Mouse (Mus musculus): ENCODE measurements around the gene Efnb2. TPM values are rescaled to one million over a fixed set of nuclear protein-coding genes. Genes with fewer than 3 reads are reported as not detected.

Gene Efnb2
- polyA plus RNA-seq, 1 experiment from 2014 or later, result 18.5 TPM

GRCm38 (mm10) chr8:8622476-8622875, 38.6 kb downstream of the Efnb2 start:
- Histone ChIP-seq H3K27me3 (ENCODE audit: control insufficient read depth, insufficient read depth, low read length) (no peaks in the 10 kb centered on the region), H3K4me2 (no peak overlapping the region), H3K9me3 (replicated peaks; ENCODE audit: control insufficient read depth, low read length) (no peaks in the 10 kb centered on the region), H3K4me1 (ENCODE audit: control insufficient read depth, insufficient read depth, low read length) (peaks cover 15% of the 10 kb centered on the region), H3K27ac (ENCODE audit: low read depth, low read length) (no peak overlapping the region), H3K9ac (ENCODE audit: low read depth, low read length) (no peak overlapping the region), H3K36me3 (ENCODE audit: control insufficient read depth, insufficient read depth, low read length) (peaks cover 14% of the 10 kb centered on the region), H3K4me3 (ENCODE audit: low read depth, low read length) (no peak overlapping the region)
- no peak for ATAC-seq (replicated peaks; ENCODE audit: insufficient number of reproducible peaks, low FRiP score, low TSS enrichment)
- 88% methylated on average over 3 of the region's 3 CpGs for WGBS (ENCODE audit: insufficient replicate concordance)

DNA sequence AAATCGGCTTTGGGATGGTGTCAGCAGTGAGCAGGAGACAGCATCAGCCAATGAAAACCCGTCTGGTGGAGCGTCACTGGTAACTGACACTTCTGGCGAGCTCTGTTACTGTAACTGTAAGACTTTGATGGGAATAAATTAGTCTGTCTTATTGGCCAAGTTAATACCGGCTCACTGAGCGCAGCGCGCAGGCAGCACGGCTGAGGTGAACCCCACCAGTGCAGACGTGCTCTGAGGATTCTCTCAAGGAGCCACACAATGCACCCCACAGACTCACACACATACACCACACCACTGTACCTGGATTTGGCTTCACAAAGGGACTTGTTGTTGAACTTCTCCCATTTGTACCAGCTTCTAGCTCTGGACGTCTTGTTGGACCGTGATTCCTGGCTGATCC, 39.0 kb downstream of the Efnb2 start:
- Histone ChIP-seq H3K4me3 (ENCODE audit: low read depth, low read length) (no peak overlapping the region), H3K27me3 (ENCODE audit: control insufficient read depth, insufficient read depth, low read length) (no peaks in the 10 kb centered on the region), H3K9me3 (replicated peaks; ENCODE audit: control insufficient read depth, low read length) (no peaks in the 10 kb centered on the region), H3K36me3 (ENCODE audit: control insufficient read depth, insufficient read depth, low read length) (peaks cover 14% of the 10 kb centered on the region), H3K4me2 (no peak overlapping the region), H3K9ac (ENCODE audit: low read depth, low read length) (no peak overlapping the region), H3K4me1 (ENCODE audit: control insufficient read depth, insufficient read depth, low read length) (peaks cover 15% of the 10 kb centered on the region), H3K27ac (ENCODE audit: low read depth, low read length) (no peak overlapping the region)
- WGBS (ENCODE audit: insufficient replicate concordance), result 92% methylated on average over 12 of the region's 12 CpGs
- no peak for ATAC-seq (replicated peaks; ENCODE audit: insufficient number of reproducible peaks, low FRiP score, low TSS enrichment)

DNA sequence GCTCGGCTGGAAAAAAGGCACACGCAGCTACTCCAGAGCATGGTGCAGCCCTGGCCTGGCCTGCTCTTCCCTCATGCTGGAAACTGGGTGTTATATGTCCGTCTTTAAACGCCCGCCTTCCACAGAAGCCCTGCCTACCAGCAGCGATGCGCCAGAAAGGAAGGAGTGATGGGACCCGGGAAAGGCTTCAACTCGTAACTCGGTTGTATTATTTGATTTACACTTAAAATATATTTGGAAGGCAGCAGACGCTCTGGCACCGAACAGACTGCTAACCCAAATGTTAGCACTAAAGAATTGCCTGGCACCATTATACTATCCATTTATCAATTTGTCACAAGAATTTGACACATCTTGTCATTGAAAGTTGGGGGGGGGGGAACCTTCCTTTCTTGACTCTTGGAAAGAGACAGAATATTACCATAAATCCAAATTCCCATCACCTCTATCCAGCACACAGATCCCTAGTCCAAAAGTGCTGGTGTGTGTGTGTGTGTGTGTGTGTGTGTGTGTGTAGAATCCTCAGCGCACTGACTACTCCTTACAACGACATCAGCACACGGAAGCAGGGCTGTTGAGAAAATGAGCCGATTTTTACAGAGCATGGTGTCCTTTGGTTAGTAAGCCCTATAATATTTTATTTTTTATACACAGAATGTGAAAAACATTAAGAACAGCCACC, 39.7 kb downstream of the Efnb2 start:
- peaks cover 15% of the 10 kb centered on the region for H3K4me1 ChIP-seq (ENCODE audit: control insufficient read depth, insufficient read depth, low read length)
- ATAC-seq (replicated peaks; ENCODE audit: insufficient number of reproducible peaks, low FRiP score, low TSS enrichment), result no peak
- no peaks in the 10 kb centered on the region for H3K9me3 ChIP-seq (replicated peaks; ENCODE audit: control insufficient read depth, low read length)
- H3K27ac ChIP-seq (ENCODE audit: low read depth, low read length), result no peak overlapping the region
- peaks cover 14% of the 10 kb centered on the region for H3K36me3 ChIP-seq (ENCODE audit: control insufficient read depth, insufficient read depth, low read length)
- no peak overlapping the region for H3K4me2 ChIP-seq
- H3K27me3 ChIP-seq (ENCODE audit: control insufficient read depth, insufficient read depth, low read length), result no peaks in the 10 kb centered on the region
- 89% methylated on average over 16 of the region's 16 CpGs for WGBS (ENCODE audit: insufficient replicate concordance)
- no peak overlapping the region for H3K4me3 ChIP-seq (ENCODE audit: low read depth, low read length)
- H3K9ac ChIP-seq (ENCODE audit: low read depth, low read length), result no peak overlapping the region

DNA sequence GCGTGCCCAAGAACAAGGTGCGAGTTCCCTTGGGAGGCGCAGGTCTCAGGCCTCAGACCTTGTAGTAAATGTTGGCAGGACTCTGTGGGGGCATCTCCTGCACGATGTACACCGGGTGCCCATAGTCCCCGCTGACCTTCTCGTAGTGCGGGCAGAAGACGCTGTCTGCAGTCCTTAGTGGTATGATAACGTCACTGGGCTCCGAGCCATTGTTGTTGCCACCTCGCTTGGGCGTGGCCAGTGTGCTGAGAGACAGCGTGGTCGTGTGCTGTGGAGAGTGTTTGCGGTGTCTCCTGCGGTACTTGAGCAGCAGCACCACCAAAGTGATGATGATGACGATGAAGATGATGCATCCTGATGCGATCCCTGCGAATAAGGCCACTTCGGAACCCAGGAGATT, 40.5 kb downstream of the Efnb2 start:
- Histone ChIP-seq H3K9ac (ENCODE audit: low read depth, low read length) (no peak overlapping the region), H3K9me3 (replicated peaks; ENCODE audit: control insufficient read depth, low read length) (no peaks in the 10 kb centered on the region), H3K4me2 (no peak overlapping the region), H3K4me3 (ENCODE audit: low read depth, low read length) (no peak overlapping the region), H3K36me3 (ENCODE audit: control insufficient read depth, insufficient read depth, low read length) (peaks cover 14% of the 10 kb centered on the region), H3K27me3 (ENCODE audit: control insufficient read depth, insufficient read depth, low read length) (no peaks in the 10 kb centered on the region), H3K4me1 (ENCODE audit: control insufficient read depth, insufficient read depth, low read length) (peaks cover 15% of the 10 kb centered on the region), H3K27ac (ENCODE audit: low read depth, low read length) (no peak overlapping the region)
- WGBS (ENCODE audit: insufficient replicate concordance), result 83% methylated on average over 21 of the region's 21 CpGs
- no peak for ATAC-seq (replicated peaks; ENCODE audit: insufficient number of reproducible peaks, low FRiP score, low TSS enrichment)

DNA sequence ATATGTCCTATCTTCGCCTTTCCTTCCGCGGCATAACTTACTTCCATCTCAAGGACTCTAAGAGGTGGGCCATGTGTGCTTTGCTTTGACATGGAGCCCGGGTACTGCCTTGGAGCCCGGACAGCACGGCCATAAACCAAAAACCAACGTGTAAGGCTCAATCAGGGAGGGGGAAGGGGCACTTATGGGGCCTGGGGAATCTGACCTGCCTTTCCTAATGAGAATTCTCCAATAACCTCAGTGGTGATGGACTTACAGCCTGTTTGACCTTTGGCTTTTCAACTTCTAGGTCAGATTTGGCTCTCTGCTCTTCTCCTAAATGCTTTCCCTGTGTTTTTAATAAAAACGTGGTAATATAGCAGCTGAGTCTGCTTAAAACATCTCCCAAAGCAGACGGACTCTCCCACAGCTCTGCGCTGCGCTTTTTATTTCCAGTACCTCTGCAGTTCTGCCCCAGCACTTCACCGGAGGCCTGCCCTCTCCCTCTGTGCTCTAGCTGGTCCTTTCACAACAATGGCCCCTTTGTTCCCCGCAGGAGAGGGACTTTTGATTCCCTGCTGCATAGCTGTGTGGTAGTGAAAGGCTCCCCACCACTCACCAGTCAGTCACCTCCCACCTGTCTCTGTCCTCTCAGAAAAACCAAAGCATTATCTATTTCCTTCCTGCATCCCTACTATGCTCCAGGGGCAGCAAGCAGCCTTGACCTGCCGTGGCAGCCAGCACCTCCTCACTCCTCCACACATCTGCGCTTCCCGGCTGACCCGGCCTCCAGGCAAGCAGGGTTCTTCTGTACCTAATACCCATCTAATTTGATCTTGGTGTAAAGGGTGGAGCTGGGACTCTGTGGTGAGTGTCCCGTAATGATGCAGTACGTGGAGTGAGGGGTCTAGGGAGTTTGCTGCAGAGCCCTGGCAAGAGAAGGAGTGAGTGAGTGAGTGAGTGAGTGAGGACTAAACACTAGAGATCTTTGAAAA, 41.5 kb downstream of the Efnb2 start:
- peaks cover 14% of the 10 kb centered on the region for H3K36me3 ChIP-seq (ENCODE audit: control insufficient read depth, insufficient read depth, low read length)
- no peak overlapping the region for H3K9ac ChIP-seq (ENCODE audit: low read depth, low read length)
- no peak overlapping the region; the same call in 1 of the 2 replicates for H3K27ac ChIP-seq (ENCODE audit: low read depth, low read length)
- 62% methylated on average over 19 of the region's 19 CpGs for WGBS (ENCODE audit: insufficient replicate concordance)
- no peak overlapping the region for H3K4me2 ChIP-seq
- H3K4me1 ChIP-seq (ENCODE audit: control insufficient read depth, insufficient read depth, low read length), result peaks cover 14% of the 10 kb centered on the region
- H3K9me3 ChIP-seq (replicated peaks; ENCODE audit: control insufficient read depth, low read length), result no peaks in the 10 kb centered on the region
- H3K27me3 ChIP-seq (ENCODE audit: control insufficient read depth, insufficient read depth, low read length), result no peaks in the 10 kb centered on the region
- no peak overlapping the region for H3K4me3 ChIP-seq (ENCODE audit: low read depth, low read length)
- 0 out of 2 replicates have a peak, but pooled peaks have one; percentile 18 for ATAC-seq (replicated peaks; ENCODE audit: insufficient number of reproducible peaks, low FRiP score, low TSS enrichment)

DNA sequence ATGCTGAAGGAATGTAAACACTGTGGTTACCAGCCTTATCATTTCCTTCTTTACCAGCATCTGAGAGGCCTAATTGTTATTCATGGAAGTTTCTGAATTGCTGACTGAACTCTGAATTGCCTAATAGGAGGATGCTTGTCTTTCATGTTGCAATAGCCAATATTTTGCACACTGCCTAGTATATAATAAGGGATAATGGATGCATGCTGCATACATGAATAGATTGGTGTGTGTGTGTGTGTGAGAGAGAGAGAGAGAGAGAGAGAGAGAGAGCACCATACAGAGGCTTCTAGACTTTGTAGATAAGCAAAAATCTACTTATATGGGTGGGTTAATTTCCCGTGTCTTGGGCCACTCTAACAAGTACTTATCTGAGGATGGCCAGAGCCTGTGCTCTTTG, 47.2 kb downstream of the Efnb2 start:
- Histone ChIP-seq H3K4me3 (ENCODE audit: low read depth, low read length) (no peak overlapping the region), H3K4me2 (no peak overlapping the region), H3K27me3 (ENCODE audit: control insufficient read depth, insufficient read depth, low read length) (no peaks in the 10 kb centered on the region), H3K4me1 (ENCODE audit: control insufficient read depth, insufficient read depth, low read length) (no peaks in the 10 kb centered on the region), H3K36me3 (ENCODE audit: control insufficient read depth, insufficient read depth, low read length) (0 out of 2 replicates have a peak, but pooled peaks cover under 1% of the 10 kb centered on the region), H3K9ac (ENCODE audit: low read depth, low read length) (no peak overlapping the region), H3K27ac (ENCODE audit: low read depth, low read length) (no peak overlapping the region), H3K9me3 (replicated peaks; ENCODE audit: control insufficient read depth, low read length) (no peaks in the 10 kb centered on the region)
- WGBS (ENCODE audit: insufficient replicate concordance), result 38% methylated on average over 1 of the region's 1 CpGs
- no peak for ATAC-seq (replicated peaks; ENCODE audit: insufficient number of reproducible peaks, low FRiP score, low TSS enrichment)

GRCm38 (mm10) chr8:8611928-8612327, 49.1 kb downstream of the Efnb2 start:
- Histone ChIP-seq H3K4me3 (ENCODE audit: low read depth, low read length) (no peak overlapping the region), H3K4me1 (ENCODE audit: control insufficient read depth, insufficient read depth, low read length) (no peaks in the 10 kb centered on the region), H3K9me3 (replicated peaks; ENCODE audit: control insufficient read depth, low read length) (no peaks in the 10 kb centered on the region), H3K9ac (ENCODE audit: low read depth, low read length) (no peak overlapping the region), H3K27me3 (ENCODE audit: control insufficient read depth, insufficient read depth, low read length) (no peaks in the 10 kb centered on the region), H3K4me2 (no peak overlapping the region), H3K27ac (ENCODE audit: low read depth, low read length) (no peak overlapping the region), H3K36me3 (ENCODE audit: control insufficient read depth, insufficient read depth, low read length) (no peaks in the 10 kb centered on the region)
- no peak for ATAC-seq (replicated peaks; ENCODE audit: insufficient number of reproducible peaks, low FRiP score, low TSS enrichment)
- 67% methylated on average over 4 of the region's 4 CpGs for WGBS (ENCODE audit: insufficient replicate concordance)

DNA sequence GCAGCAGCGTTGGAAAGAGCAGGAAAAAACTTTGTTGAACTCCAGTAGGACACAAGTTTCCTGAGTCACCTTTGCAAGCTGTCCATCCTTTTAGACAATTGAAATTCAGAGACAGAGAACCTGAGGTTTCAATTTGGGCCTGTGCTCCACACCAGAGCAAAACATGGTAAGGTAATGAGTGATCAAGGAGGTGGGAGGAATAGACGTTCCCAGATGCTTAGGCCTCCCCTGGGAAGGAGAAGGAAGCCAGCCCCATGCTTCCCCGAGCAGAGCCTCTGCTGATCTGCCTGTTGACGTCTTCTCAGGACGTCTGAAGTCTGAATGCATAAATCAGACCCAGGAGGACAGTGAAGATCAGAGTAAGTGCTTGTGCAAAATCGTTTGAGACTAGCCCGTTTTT, 51.3 kb downstream of the Efnb2 start:
- Histone ChIP-seq H3K4me1 (ENCODE audit: control insufficient read depth, insufficient read depth, low read length) (no peaks in the 10 kb centered on the region), H3K4me3 (ENCODE audit: low read depth, low read length) (no peak overlapping the region), H3K27me3 (ENCODE audit: control insufficient read depth, insufficient read depth, low read length) (no peaks in the 10 kb centered on the region), H3K9me3 (replicated peaks; ENCODE audit: control insufficient read depth, low read length) (no peaks in the 10 kb centered on the region), H3K27ac (ENCODE audit: low read depth, low read length) (no peak overlapping the region), H3K4me2 (no peak overlapping the region), H3K36me3 (ENCODE audit: control insufficient read depth, insufficient read depth, low read length) (no peaks in the 10 kb centered on the region), H3K9ac (ENCODE audit: low read depth, low read length) (no peak overlapping the region; the same call in 1 of the 2 replicates)
- ATAC-seq (replicated peaks; ENCODE audit: insufficient number of reproducible peaks, low FRiP score, low TSS enrichment), result no peak
- WGBS (ENCODE audit: insufficient replicate concordance), result 19% methylated on average over 7 of the region's 7 CpGs

Data from heart, embryonic 11.5 days (tissue).